Mouse (Mus musculus): ENCODE measurements around the gene Aplp2. TPM values are rescaled to one million over a fixed set of nuclear protein-coding genes. Genes with fewer than 3 reads are reported as not detected.
A peak's percentile ranks its signal among the peaks of the same experiment; 100 is the strongest.

Gene Aplp2
- total RNA-seq, 2 experiments from 2014 or later, result 451 to 456 TPM

- no peak for DNase-seq (ENCODE audit: extremely low spot score in 1 of 2, low spot score in 1 of 2)
Measured at GRCm38 (mm10) chr9:31226541-31226940, 14.9 kb upstream of the Aplp2 start.

GRCm38 (mm10) chr9:31225808-31226207, 14.2 kb upstream of the Aplp2 start:
- peak; percentile 15 to 23 for DNase-seq (ENCODE audit: extremely low spot score in 1 of 2, low spot score in 1 of 2)

GRCm38 (mm10) chr9:31223475-31223874, 11.9 kb upstream of the Aplp2 start:
- no peak for DNase-seq (ENCODE audit: extremely low spot score in 1 of 2, low spot score in 1 of 2)

- DNase-seq (ENCODE audit: extremely low spot score in 1 of 2, low spot score in 1 of 2), result no peak
Measured at GRCm38 (mm10) chr9:31221170-31221569, 9.6 kb upstream of the Aplp2 start.

GRCm38 (mm10) chr9:31217631-31218380, 6.2 kb upstream of the Aplp2 start:
- no peak for DNase-seq (ENCODE audit: extremely low spot score in 1 of 2, low spot score in 1 of 2)

GRCm38 (mm10) chr9:31212500-31213008, 939 bp upstream of the Aplp2 start:
- DNase-seq (ENCODE audit: extremely low spot score in 1 of 2, low spot score in 1 of 2), result no peak

- DNase-seq (ENCODE audit: extremely low spot score in 1 of 2, low spot score in 1 of 2), result peak; percentile 19 to 38
Measured at GRCm38 (mm10) chr9:31210749-31211689, 596 bp downstream of the Aplp2 start.

- DNase-seq (ENCODE audit: extremely low spot score in 1 of 2, low spot score in 1 of 2), result no peak
Measured at GRCm38 (mm10) chr9:31210163-31210562, 1.5 kb downstream of the Aplp2 start.

GRCm38 (mm10) chr9:31209502-31209901, 2.1 kb downstream of the Aplp2 start:
- no peak for DNase-seq (ENCODE audit: extremely low spot score in 1 of 2, low spot score in 1 of 2)

- DNase-seq (ENCODE audit: extremely low spot score in 1 of 2, low spot score in 1 of 2), result peak in 1 of 2 experiments; percentile 27
Measured at GRCm38 (mm10) chr9:31207732-31208131, 3.9 kb downstream of the Aplp2 start.

- DNase-seq (ENCODE audit: extremely low spot score in 1 of 2, low spot score in 1 of 2), result no peak
Measured at GRCm38 (mm10) chr9:31204722-31205121, 6.9 kb downstream of the Aplp2 start.

- no peak for DNase-seq (ENCODE audit: extremely low spot score in 1 of 2, low spot score in 1 of 2)
Measured at GRCm38 (mm10) chr9:31203571-31204210, 7.9 kb downstream of the Aplp2 start.

- DNase-seq (ENCODE audit: extremely low spot score in 1 of 2, low spot score in 1 of 2), result no peak
Measured at GRCm38 (mm10) chr9:31203068-31203467, 8.5 kb downstream of the Aplp2 start.

GRCm38 (mm10) chr9:31198614-31199013, 13.0 kb downstream of the Aplp2 start:
- no peak for DNase-seq (ENCODE audit: extremely low spot score in 1 of 2, low spot score in 1 of 2)

- no peak for DNase-seq (ENCODE audit: extremely low spot score in 1 of 2, low spot score in 1 of 2)
Measured at GRCm38 (mm10) chr9:31197782-31198181, 13.8 kb downstream of the Aplp2 start.

- no peak for DNase-seq (ENCODE audit: extremely low spot score in 1 of 2, low spot score in 1 of 2)
Measured at GRCm38 (mm10) chr9:31196742-31197141, 14.9 kb downstream of the Aplp2 start.

GRCm38 (mm10) chr9:31195573-31195972, 16.0 kb downstream of the Aplp2 start:
- DNase-seq (ENCODE audit: extremely low spot score in 1 of 2, low spot score in 1 of 2), result no peak

GRCm38 (mm10) chr9:31192378-31192777, 19.2 kb downstream of the Aplp2 start:
- no peak for DNase-seq (ENCODE audit: extremely low spot score in 1 of 2, low spot score in 1 of 2)

- DNase-seq (ENCODE audit: extremely low spot score in 1 of 2, low spot score in 1 of 2), result no peak
Measured at GRCm38 (mm10) chr9:31191543-31191942, 20.1 kb downstream of the Aplp2 start.

- no peak for DNase-seq (ENCODE audit: extremely low spot score in 1 of 2, low spot score in 1 of 2)
Measured at GRCm38 (mm10) chr9:31189194-31189593, 22.4 kb downstream of the Aplp2 start.

- DNase-seq (ENCODE audit: extremely low spot score in 1 of 2, low spot score in 1 of 2), result no peak
Measured at GRCm38 (mm10) chr9:31184439-31184838, 27.2 kb downstream of the Aplp2 start.
